Mouse (Mus musculus) erythroblast, embryonic 14.5 days (primary cell): ENCODE results near the gene Kidins220. TPM values are rescaled to one million over a fixed set of nuclear protein-coding genes. Genes with fewer than 3 reads are reported as not detected.

ENCODE experiments used
- H3K27me3 ChIP-seq: 2 replicates; pipeline ENCODE4 v1.6.1; 2012; ENCODE audit warnings: inconsistent platforms; ENCODE audit not compliant: control insufficient read depth
- H3K36me3 ChIP-seq: 2 replicates; pipeline ENCODE4 v1.6.1; 2012; ENCODE audit warnings: mild to moderate bottlenecking, inconsistent platforms; ENCODE audit not compliant: control insufficient read depth
- H3K4me1 ChIP-seq: 2 replicates; pipeline ENCODE4 v1.6.1; 2012; ENCODE audit warnings: inconsistent platforms; ENCODE audit not compliant: control insufficient read depth
- H3K4me3 ChIP-seq: replicated peaks from 2 replicates; pipeline ENCODE3; 2012; ENCODE audit warnings: moderate library complexity, mild to moderate bottlenecking, inconsistent platforms
- H3K9me3 ChIP-seq: 2 replicates; pipeline ENCODE4 v1.6.1; 2012; ENCODE audit warnings: low read length, inconsistent platforms, mixed read lengths; ENCODE audit not compliant: control insufficient read depth
- GATA1 ChIP-seq: IDR thresholded peaks from 2 replicates; pipeline ENCODE4 v1.6.1; 2012; ENCODE audit warnings: low read length, inconsistent platforms, mixed read lengths
- TAL1 ChIP-seq: IDR thresholded peaks from 3 replicates; pipeline ENCODE4 v1.6.1; 2012; ENCODE audit warnings: low read length, inconsistent platforms, mixed read lengths
- polyA plus RNA-seq: library from polyadenylated mRNA; stranded (reverse); fragments of >175 nt; gene quantifications from 2 replicates; pipeline ENCODE4 v1.2.3, GENCODE M21; 2012

The Kidins220 gene
- polyA plus RNA-seq, result 0.32 and 0.50 TPM in 2 replicates

- H3K36me3 ChIP-seq, result peaks cover 8% of the 10 kb centered on the region
- H3K4me1 ChIP-seq, result peaks cover 24% of the 10 kb centered on the region
- H3K27me3 ChIP-seq, result peaks cover 9% of the 10 kb centered on the region
- peaks cover 2% of the 10 kb centered on the region; the same call in 1 of the 2 replicates for H3K9me3 ChIP-seq
- no peak for TF ChIP-seq TAL1
- peak within 1 kb of the TSS; percentile 94 for H3K4me3 ChIP-seq
Measured at GRCm38 (mm10) chr12:24974446-24975114, at the start of gene Kidins220. Kidins220 (plus strand) TSS chr12:24974925.

GRCm38 (mm10) chr12:24925276-24925675, 49.4 kb upstream of the Kidins220 start:
- TF ChIP-seq TAL1, result no peak
- TF ChIP-seq GATA1, result no peak
- peaks cover 32% of the 10 kb centered on the region for H3K4me1 ChIP-seq
- no peaks in the 10 kb centered on the region for H3K9me3 ChIP-seq
- H3K36me3 ChIP-seq, result peaks cover 25% of the 10 kb centered on the region
- H3K27me3 ChIP-seq, result no peaks in the 10 kb centered on the region; the same call in 1 of the 2 replicates
- no peak overlapping the region for H3K4me3 ChIP-seq

- Histone ChIP-seq H3K9me3 (no peaks in the 10 kb centered on the region), H3K27me3 (no peaks in the 10 kb centered on the region; the same call in 1 of the 2 replicates), H3K36me3 (peaks cover 25% of the 10 kb centered on the region), H3K4me1 (peaks cover 36% of the 10 kb centered on the region), H3K4me3 (no peak overlapping the region)
- TF ChIP-seq GATA1, result no peak
- no peak for TF ChIP-seq TAL1
Measured at GRCm38 (mm10) chr12:24925684-24926083, 49.0 kb upstream of the Kidins220 start.

GRCm38 (mm10) chr12:24928051-24928748, 46.5 kb upstream of the Kidins220 start:
- H3K9me3 ChIP-seq, result no peaks in the 10 kb centered on the region
- no peak overlapping the region for H3K4me3 ChIP-seq
- TF ChIP-seq GATA1 (no peak), TAL1 (no peak)
- H3K4me1 ChIP-seq, result peaks cover 46% of the 10 kb centered on the region
- H3K36me3 ChIP-seq, result peaks cover 32% of the 10 kb centered on the region
- no peaks in the 10 kb centered on the region; the same call in 1 of the 2 replicates for H3K27me3 ChIP-seq

- H3K27me3 ChIP-seq, result no peaks in the 10 kb centered on the region; the same call in 1 of the 2 replicates
- TF ChIP-seq GATA1 (no peak), TAL1 (no peak)
- H3K4me1 ChIP-seq, result peaks cover 46% of the 10 kb centered on the region
- H3K36me3 ChIP-seq, result peaks cover 35% of the 10 kb centered on the region
- no peak overlapping the region for H3K4me3 ChIP-seq
- H3K9me3 ChIP-seq, result no peaks in the 10 kb centered on the region
Measured at GRCm38 (mm10) chr12:24929043-24929442, 45.7 kb upstream of the Kidins220 start.

- H3K9me3 ChIP-seq, result no peaks in the 10 kb centered on the region
- no peaks in the 10 kb centered on the region; the same call in 1 of the 2 replicates for H3K27me3 ChIP-seq
- TF ChIP-seq GATA1 (no peak), TAL1 (no peak)
- peaks cover 52% of the 10 kb centered on the region for H3K4me1 ChIP-seq
- H3K4me3 ChIP-seq, result no peak overlapping the region
- peaks cover 42% of the 10 kb centered on the region for H3K36me3 ChIP-seq
Measured at GRCm38 (mm10) chr12:24930760-24931159, 44.0 kb upstream of the Kidins220 start.

- Histone ChIP-seq H3K36me3 (peaks cover 47% of the 10 kb centered on the region), H3K4me3 (no peak overlapping the region), H3K9me3 (no peaks in the 10 kb centered on the region), H3K27me3 (no peaks in the 10 kb centered on the region; the same call in 1 of the 2 replicates), H3K4me1 (peaks cover 65% of the 10 kb centered on the region)
- TF ChIP-seq TAL1, result no peak
- TF ChIP-seq GATA1, result no peak
Measured at GRCm38 (mm10) chr12:24932120-24932519, 42.6 kb upstream of the Kidins220 start.

- H3K36me3 ChIP-seq, result peaks cover 40% of the 10 kb centered on the region
- H3K9me3 ChIP-seq, result no peaks in the 10 kb centered on the region
- peaks cover 69% of the 10 kb centered on the region for H3K4me1 ChIP-seq
- TF ChIP-seq TAL1, result no peak
- TF ChIP-seq GATA1, result no peak
- no peak overlapping the region for H3K4me3 ChIP-seq
- H3K27me3 ChIP-seq, result no peaks in the 10 kb centered on the region
Measured at GRCm38 (mm10) chr12:24933206-24933775, 41.4 kb upstream of the Kidins220 start.

- no peaks in the 10 kb centered on the region for H3K9me3 ChIP-seq
- no peak for TF ChIP-seq TAL1
- no peak overlapping the region for H3K4me3 ChIP-seq
- peaks cover 38% of the 10 kb centered on the region for H3K36me3 ChIP-seq
- peaks cover 74% of the 10 kb centered on the region for H3K4me1 ChIP-seq
- H3K27me3 ChIP-seq, result no peaks in the 10 kb centered on the region
Measured at GRCm38 (mm10) chr12:24933996-24934395, 40.7 kb upstream of the Kidins220 start.
